Mouse (Mus musculus) spleen, postnatal 10 days (tissue): Measurements from ENCODE around the gene Rnf213.
A peak's percentile ranks its signal among the peaks of the same experiment; 100 is the strongest.
"Not testable (repeated sequence)": the region's sequence is repeated elsewhere in the genome, so short reads cannot be mapped to it uniquely, and the experiment has no call there.

Experiments
- DNase-seq, 2 experiments: peaks; one replicate each; pipeline ENCODE4 v3.0.0; 2021 to 2022; ENCODE audit warnings: low spot score in 2 of 2

The Rnf213 gene

DNA sequence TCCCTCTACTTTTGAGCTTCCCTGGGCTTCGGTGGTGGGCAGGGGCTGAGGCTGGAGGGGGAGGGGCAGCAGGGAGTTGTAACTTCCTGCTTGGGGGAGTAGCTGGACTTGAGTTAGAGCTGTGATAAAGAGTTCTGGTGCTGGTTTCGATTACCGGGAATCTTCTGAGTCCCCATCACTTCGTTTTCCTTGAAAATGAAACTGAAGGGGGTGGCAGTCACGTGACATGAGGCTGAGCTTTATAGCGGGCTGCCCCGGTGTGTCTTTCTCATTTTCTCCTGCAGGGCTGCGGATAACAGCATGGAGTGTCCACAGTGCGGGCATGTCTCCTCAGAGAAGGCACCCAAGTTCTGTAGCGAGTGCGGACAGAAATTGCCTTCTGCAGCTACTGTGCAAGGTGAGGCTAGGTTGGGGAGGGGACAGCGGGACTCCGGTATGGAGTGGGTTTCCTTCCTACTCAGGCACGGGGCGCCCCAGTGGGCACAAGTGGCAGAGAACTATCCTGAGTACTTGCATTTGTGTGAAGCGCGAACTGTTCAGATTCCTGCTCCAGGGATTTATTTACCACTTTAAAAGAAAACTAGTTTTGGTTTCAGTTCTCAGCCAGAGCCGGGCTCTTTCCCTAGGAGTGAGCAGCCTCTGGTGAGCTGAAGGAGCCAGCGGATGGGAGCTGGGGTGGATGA is at the start of gene Rnf213:
Gene Rnf213 (plus strand): TSS at position 301 of the 683 bp plus-strand sequence.
- peak; percentile 67 to 80 for DNase-seq

DNA sequence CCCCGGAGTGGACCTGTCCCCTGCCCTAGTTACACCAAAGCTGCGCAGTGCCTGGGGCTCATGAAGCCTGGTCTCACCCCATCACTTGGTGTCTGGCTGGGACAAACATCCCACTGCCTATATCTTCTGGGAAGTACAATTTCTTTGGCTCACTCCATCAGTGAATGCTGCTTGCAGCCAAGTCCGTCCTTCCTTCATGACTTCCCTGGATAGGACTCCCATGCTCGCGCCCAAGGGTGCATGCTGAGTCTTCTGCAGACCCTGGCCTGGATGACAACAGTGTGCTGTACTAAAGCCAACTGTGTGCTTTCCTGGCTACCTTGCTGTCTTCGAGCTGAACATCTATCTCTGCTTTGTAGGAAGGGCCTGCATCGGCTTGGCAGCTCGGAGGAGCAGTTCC is 48.7 kb upstream of the Rnf213 start:
- no peak for DNase-seq

DNA sequence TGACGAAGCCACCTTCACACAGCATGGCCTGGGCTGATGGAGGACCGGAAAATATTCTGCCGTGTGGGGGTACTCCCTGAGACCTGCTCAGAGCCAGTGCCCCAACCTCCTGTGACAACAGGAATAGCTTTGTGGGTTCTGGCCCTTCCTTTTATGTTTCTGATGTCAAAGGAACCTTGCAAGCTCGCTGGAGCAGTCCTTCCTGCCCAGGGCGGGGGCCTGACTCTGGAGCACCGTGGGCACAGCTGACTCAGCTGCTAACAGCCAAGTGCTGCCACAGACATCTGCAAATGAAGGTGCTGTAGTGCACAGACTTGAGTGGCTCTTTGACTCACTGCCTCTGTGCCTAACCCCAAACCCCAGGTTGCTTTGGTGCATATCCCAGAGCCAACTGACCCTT is 48.0 kb upstream of the Rnf213 start:
- no peak for DNase-seq

DNA sequence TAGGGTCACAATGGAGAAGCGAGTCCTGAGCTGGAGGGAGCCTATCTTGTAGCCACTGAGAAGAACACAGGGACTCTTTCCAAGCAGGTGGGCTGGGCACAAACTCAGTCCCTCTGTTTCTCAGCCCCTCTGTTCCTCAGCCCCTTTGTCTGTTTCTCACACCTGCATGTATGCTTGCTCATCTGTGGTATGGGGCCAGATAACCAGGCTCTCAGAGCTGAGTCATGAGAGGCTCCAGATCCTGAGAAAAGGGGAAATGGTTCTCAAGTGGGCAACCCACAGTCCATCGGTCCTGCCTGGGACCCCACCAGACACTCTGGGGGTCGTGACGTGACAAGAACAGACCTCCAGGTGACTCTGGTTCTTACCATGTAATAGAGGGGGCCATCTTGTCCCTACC is 45.8 kb upstream of the Rnf213 start:
- DNase-seq, result no peak

GRCm38 (mm10) chr11:119352113-119352512 is 40.8 kb upstream of the Rnf213 start:
- no peak for DNase-seq

DNA sequence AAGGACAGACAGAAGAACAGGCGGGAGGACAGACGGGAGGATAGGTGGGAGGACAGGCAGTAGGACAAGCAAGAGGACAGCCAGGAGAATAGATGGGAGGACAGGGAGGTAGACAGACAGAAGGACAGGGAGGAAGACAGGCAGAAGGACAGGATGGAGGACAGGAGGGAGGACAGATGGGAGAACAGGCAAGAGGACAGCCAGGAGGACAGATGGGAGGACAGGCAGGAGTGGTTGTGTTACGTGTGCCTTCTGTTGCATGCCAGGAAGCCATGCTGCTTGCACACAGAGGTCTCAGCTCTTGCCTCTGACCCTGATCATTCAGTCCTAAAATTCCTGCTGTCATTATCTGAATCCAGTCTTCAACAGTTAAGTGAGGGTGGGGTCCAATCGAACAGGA is 39.0 kb upstream of the Rnf213 start:
- no peak for DNase-seq

- peak; percentile 47 to 77 for DNase-seq
Measured at GRCm38 (mm10) chr11:119354798-119355442, 38.0 kb upstream of the Rnf213 start.

- peak; percentile 71 to 90 for DNase-seq
Measured at GRCm38 (mm10) chr11:119355443-119356385, 37.2 kb upstream of the Rnf213 start, which contains the start of the genes Sgsh and Slc26a11. Gene Sgsh (minus strand): TSS chr11:119355536. Gene Slc26a11 (plus strand): TSS chr11:119355557.

DNA sequence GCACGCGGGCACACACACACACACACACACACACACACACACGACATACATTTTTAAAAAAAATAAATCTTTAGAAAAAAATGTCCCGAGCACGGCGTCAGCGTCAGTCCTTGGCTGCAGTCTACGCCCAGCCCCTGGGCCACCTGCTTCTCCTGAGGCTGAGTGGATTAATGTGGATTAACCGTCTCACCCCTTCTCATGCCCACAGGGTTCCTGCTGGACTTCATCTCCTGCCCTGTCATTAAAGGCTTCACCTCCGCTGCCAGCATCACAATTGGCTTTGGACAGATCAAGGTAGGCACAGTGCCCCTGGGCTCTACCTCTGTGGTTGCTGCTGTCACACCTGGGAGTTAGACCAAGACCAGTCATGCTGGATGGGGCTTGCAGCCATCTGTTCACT is 33.8 kb upstream of the Rnf213 start:
- no peak for DNase-seq

GRCm38 (mm10) chr11:119362769-119363533 is 29.9 kb upstream of the Rnf213 start:
- no peak for DNase-seq

GRCm38 (mm10) chr11:119363534-119364145 is 29.3 kb upstream of the Rnf213 start:
- peak; percentile 53 to 77 for DNase-seq

DNA sequence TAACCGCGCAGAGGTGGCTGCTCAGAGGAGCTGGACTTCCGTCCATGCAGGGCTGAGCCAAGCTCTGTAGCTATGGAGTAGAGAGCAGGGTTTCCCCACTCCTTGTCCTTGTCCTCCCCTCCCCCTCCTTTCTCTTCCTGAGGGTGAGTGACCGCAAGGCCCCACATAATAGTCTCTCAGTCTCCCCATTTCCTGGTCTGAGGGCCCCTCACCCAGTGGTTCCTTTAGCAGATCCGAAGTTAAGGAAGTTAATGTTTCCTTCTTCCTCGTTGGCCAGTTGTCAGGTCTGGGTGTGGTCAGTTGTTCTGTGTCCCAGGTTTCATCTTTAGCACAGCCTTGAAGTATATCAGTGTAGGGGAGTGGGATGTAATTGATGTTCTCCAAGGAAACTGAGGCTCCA is 17.5 kb upstream of the Rnf213 start:
- no peak for DNase-seq

- DNase-seq, result no peak
Measured at GRCm38 (mm10) chr11:119377326-119377725, 15.6 kb upstream of the Rnf213 start.

DNA sequence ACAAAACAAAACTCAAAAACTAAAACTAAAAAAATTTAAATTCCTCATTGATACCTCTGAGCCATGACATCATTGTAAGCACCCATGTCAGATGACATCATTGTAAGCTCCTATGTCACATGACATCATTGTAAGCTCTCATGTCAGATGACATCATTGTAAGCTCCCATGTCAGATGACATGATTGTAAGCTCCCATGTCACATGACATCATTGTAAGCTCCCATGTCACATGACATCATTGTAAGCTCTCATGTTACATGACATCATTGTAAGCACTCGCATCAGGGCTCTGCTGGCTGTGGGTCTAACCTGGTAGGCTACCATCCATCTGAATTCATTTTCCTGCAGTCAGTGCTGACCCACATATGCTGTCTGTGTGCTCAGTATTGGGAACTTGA is 14.3 kb upstream of the Rnf213 start:
- no peak for DNase-seq

DNA sequence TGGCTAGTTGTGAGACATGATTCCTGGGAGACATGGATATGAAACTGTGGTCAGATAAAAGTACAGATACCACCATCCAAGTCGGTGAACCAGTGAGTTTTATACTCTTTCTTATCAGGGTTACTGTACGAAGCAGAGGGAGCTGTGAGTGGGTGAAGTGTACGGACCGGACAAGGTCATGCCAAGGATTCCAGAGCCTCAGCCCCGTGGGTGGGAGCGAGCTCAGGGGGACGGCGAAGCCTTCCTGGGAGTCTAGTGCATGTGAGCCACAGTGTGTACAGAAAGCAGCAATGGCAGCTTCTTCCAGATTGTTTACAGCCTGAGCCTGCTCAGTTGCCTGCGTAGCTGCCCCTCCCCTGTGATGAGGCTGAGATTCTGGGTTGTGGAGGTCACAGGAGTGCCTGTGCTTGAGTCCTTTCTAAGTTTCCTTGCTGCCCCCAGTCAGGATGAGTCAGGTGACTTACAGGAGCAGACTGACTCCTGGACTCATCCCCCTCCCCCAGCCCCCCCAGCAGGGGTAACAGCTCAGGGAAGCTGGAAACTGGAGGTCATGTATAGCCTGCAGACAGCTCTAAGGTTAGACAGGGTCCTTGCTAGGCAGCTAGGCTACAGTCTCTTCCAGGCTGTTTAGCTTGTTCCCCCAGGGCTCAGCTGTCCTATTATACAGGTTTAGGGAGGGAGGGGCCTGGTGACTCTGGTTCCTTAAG is 11.1 kb upstream of the Rnf213 start:
- DNase-seq, result no peak

DNA sequence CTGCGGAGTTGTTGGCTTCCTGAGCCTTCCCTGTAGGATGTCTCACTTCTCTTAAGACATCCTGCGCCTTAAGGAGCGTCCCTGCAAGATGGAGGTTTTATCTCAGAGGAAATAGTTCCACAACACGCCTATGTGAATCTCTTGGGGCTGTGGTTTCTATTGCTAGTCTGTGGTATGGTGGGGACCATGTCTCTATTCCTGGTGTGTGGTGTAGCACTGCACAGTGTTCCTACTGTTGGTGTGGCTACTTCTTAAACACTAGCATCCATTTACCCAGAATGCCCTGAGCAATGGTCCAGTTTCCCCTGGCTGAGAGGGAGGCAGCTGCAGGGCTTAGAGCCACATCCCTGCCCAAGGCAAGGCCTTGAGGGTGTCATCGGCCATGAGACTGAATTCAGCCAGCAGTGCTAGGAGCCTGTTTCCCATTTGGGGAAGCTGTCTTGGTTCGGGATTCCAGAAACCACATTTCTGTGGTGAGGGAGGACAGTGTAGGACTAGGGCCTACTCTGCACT is 10.5 kb upstream of the Rnf213 start:
- no peak for DNase-seq

- DNase-seq, result peak in 1 of 2 experiments; percentile 61
Measured at GRCm38 (mm10) chr11:119384904-119385303, 8.0 kb upstream of the Rnf213 start.

- peak in 1 of 2 experiments; percentile 58 for DNase-seq
Measured at GRCm38 (mm10) chr11:119386306-119386705, 6.6 kb upstream of the Rnf213 start.

- DNase-seq, result not testable (repeated sequence)
Measured at GRCm38 (mm10) chr11:119387273-119387672, 5.6 kb upstream of the Rnf213 start.

- DNase-seq, result peak in 1 of 2 experiments; percentile 70
Measured at GRCm38 (mm10) chr11:119389851-119390270, 3.0 kb upstream of the Rnf213 start.
